Mouse (Mus musculus) E14TG2a.4 (cell line): ENCODE data around the gene Nck2.

Experiments
- CTCF ChIP-seq: conservative IDR thresholded peaks from 2 replicates; pipeline ENCODE4 v1.5.1; 2014; ENCODE audit warnings: low read length
- NANOG ChIP-seq: IDR thresholded peaks from 2 replicates; pipeline ENCODE4 v1.6.1; 2014; ENCODE audit warnings: borderline replicate concordance, low read length, mixed read lengths

GRCm38 (mm10) chr1:43558329-43558728, 114.0 kb downstream of the Nck2 start:
- TF ChIP-seq CTCF (no peak), NANOG (no peak)
